Mouse (Mus musculus): ENCODE data around the gene G6pdx.

DNA sequence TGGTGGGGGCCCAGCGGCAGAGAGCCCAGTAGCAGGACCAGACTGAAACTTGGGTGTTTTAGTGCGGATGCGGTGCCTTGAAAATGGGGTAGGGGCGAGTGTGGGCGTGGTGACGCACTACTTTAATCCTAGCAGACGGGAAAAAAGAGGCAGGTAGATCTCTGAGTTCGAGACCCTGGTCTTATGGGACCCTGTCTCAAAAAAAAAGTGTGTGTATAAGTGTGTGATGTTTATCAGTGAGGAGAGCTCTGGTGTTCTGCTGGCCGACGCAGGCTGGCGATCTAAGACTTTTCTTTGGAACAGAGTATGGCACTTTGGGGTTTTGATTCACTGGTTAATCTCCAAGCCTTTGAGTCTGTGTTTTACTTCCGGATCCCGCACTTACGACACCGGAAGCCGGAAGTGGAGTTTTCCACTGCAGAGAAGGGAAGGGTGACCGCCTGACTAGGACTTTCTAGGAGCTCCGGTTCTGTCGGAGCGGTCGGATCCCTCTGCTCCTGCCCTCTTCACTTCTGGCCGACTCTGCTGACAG, 362 bp upstream of the G6pdx start:
- TF ChIP-seq EP300 (IDR thresholded peaks at IDR 0.05; ENCODE audit: low read depth), result no peak
- TF ChIP-seq CTCF (IDR thresholded peaks at IDR 0.05; ENCODE audit: low read depth), result no peak
